Mouse (Mus musculus): ENCODE data around the gene Rsu1. TPM values are rescaled to one million over a fixed set of nuclear protein-coding genes. Genes with fewer than 3 reads are reported as not detected.
"Not testable (repeated sequence)": the region's sequence is repeated elsewhere in the genome, so short reads cannot be mapped to it uniquely, and the experiment has no call there.

Gene Rsu1
- polyA plus RNA-seq, 1 experiment from 2014 or later = 122 TPM

DNA sequence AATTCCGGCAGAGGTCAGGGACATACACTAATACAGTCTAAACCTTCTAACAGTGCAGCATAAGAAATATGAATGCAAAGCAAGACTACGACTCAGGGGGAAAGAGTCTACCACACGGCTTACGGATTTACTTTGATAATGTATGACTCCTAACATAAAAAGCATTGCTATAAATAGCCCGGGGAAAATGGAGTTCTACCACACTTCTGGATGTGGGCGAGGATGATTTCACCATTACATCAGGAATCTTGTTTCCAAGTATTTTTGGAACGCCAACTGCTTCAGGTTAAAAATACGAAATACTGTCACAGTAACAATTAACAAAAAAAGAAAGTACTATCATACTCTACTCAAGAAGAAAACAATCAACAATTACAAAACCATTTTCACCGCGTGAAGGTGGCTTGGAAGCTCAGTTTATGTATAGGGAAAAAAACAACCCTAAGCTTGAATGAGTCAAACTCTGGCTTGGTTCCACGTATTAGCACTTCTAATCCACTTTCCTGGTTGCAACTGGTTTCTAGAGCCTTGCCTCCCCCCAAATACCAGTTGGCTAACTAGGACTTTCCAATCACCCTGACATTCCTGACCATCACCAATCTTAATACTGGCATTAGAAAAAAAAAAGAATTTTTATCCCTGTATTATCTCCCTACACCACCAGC lies 82.3 kb downstream of the Rsu1 start:
- H3K4me1 ChIP-seq (replicated peaks; ENCODE audit: control insufficient read depth, insufficient read depth, low read length) = no peaks in the 10 kb centered on the region
- ATAC-seq (replicated peaks; ENCODE audit: low FRiP score, low TSS enrichment, low read depth) = no peak
- H3K4me3 ChIP-seq (ENCODE audit: low read depth, low read length) = no peak overlapping the region
- H3K4me2 ChIP-seq (ENCODE audit: low read length) = no peak overlapping the region
- no peak for DNase-seq (ENCODE audit: low spot score)
- no peaks in the 10 kb centered on the region for H3K36me3 ChIP-seq (ENCODE audit: control insufficient read depth, insufficient read depth, low read length)
- H3K27me3 ChIP-seq (replicated peaks; ENCODE audit: control insufficient read depth, insufficient read depth, low read length) = no peaks in the 10 kb centered on the region
- H3K9me3 ChIP-seq (ENCODE audit: control insufficient read depth, low read length) = no peaks in the 10 kb centered on the region
- WGBS = 89% methylated on average over 11 of the region's 11 CpGs
- no peak overlapping the region for H3K9ac ChIP-seq (ENCODE audit: low read length)
- H3K27ac ChIP-seq (ENCODE audit: low read depth) = no peak overlapping the region

DNA sequence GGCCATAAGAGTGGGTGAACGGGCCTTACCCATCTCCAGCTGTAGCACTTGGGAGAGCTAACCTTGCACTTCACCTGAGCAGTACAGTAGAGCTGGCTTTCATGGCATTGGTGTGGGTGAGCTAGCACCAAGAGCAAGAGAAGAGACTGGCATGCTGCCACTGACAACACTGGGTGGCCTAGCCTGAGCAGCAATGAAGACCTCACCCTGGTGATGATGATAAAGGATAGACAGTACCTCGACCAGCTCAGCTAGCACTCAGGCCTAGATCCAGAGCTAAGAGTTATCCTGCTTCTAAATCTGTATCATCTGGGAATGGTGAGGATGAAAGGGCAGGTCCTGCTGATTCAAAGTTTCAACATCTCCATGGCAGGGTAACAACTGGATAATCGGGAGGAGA lies 88.1 kb downstream of the Rsu1 start:
- no peak overlapping the region for H3K9ac ChIP-seq (ENCODE audit: low read length)
- no peak for ATAC-seq (replicated peaks; ENCODE audit: low FRiP score, low TSS enrichment, low read depth)
- H3K36me3 ChIP-seq (ENCODE audit: control insufficient read depth, insufficient read depth, low read length) = no peaks in the 10 kb centered on the region
- H3K27ac ChIP-seq (ENCODE audit: low read depth) = no peak overlapping the region
- H3K4me3 ChIP-seq (ENCODE audit: low read depth, low read length) = no peak overlapping the region
- H3K9me3 ChIP-seq (ENCODE audit: control insufficient read depth, low read length) = no peaks in the 10 kb centered on the region
- no peaks in the 10 kb centered on the region for H3K4me1 ChIP-seq (replicated peaks; ENCODE audit: control insufficient read depth, insufficient read depth, low read length)
- no peaks in the 10 kb centered on the region for H3K27me3 ChIP-seq (replicated peaks; ENCODE audit: control insufficient read depth, insufficient read depth, low read length)
- 90% methylated on average over 3 of the region's 3 CpGs for WGBS
- DNase-seq (ENCODE audit: low spot score) = no peak
- H3K4me2 ChIP-seq (ENCODE audit: low read length) = no peak overlapping the region

DNA sequence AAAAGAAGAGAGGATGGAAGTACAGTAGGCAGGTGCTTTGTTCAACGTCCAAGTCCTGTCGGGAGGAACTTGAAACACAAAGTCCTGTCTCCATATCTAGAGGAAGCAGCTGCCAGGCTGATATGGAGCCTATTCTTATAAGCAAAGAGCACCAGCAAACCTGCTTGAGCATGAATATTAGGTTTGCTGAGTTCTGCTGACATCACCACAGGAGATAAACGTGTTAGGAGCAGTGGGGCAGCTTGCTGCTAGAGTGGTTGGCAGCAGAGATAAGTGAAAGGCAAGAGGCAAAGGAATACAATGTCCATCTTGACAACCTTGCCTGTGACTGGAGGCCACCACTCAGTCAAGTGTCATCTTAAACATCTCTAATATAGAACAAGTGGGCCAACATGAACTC lies 89.3 kb downstream of the Rsu1 start:
- not testable (repeated sequence) for H3K9ac ChIP-seq (ENCODE audit: low read length); H3K27me3 ChIP-seq (replicated peaks; ENCODE audit: control insufficient read depth, insufficient read depth, low read length); H3K4me1 ChIP-seq (replicated peaks; ENCODE audit: control insufficient read depth, insufficient read depth, low read length); H3K27ac ChIP-seq (ENCODE audit: low read depth); H3K36me3 ChIP-seq (ENCODE audit: control insufficient read depth, insufficient read depth, low read length); H3K4me2 ChIP-seq (ENCODE audit: low read length); H3K9me3 ChIP-seq (ENCODE audit: control insufficient read depth, low read length); H3K4me3 ChIP-seq (ENCODE audit: low read depth, low read length); DNase-seq (ENCODE audit: low spot score)
- WGBS = no CpG with 5 or more reads among the region's 3 CpGs
- ATAC-seq (replicated peaks; ENCODE audit: low FRiP score, low TSS enrichment, low read depth) = 0 out of 2 replicates have a peak, but pooled peaks have one; percentile 27

DNA sequence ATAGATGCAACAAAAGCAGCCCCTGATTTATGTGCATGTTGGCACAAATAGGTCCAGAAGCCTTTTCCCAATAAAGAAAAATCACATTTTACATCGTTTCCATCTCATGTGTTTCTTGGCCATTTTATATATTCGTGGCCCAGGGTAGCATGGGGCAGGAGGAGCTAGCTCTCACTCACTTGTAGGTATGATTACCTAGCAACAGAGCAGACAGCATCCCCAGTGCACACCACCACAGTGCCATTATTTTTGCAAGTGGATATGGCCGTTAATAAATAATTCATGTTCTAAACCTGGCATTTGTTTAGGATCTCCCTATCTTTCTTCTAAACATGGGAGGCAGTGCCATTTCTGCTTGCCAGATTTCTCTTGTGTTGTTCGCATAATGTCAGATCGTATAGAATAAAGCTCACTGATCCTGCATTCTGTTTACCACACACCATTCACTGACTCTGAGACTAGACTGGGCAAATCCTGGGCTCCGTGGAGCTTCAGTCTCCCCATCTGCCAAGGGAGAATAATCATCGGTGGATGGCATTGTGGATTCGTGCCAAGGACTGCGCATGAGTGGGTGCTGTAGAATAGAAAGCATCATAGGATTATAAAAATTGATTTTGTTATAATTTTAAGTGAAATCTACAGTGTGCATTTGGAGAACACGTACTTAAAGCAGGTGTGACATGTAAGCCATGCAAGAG lies 93.4 kb downstream of the Rsu1 start:
- ATAC-seq (replicated peaks; ENCODE audit: low FRiP score, low TSS enrichment, low read depth) (no peak), DNase-seq (ENCODE audit: low spot score) (no peak)
- no peak overlapping the region for H3K9ac ChIP-seq (ENCODE audit: low read length)
- WGBS = 84% methylated on average over 10 of the region's 10 CpGs
- no peaks in the 10 kb centered on the region for H3K36me3 ChIP-seq (ENCODE audit: control insufficient read depth, insufficient read depth, low read length)
- no peaks in the 10 kb centered on the region for H3K4me1 ChIP-seq (replicated peaks; ENCODE audit: control insufficient read depth, insufficient read depth, low read length)
- H3K9me3 ChIP-seq (ENCODE audit: control insufficient read depth, low read length) = no peaks in the 10 kb centered on the region
- no peaks in the 10 kb centered on the region for H3K27me3 ChIP-seq (replicated peaks; ENCODE audit: control insufficient read depth, insufficient read depth, low read length)
- no peak overlapping the region for H3K27ac ChIP-seq (ENCODE audit: low read depth)
- no peak overlapping the region for H3K4me2 ChIP-seq (ENCODE audit: low read length)
- H3K4me3 ChIP-seq (ENCODE audit: low read depth, low read length) = no peak overlapping the region

DNA sequence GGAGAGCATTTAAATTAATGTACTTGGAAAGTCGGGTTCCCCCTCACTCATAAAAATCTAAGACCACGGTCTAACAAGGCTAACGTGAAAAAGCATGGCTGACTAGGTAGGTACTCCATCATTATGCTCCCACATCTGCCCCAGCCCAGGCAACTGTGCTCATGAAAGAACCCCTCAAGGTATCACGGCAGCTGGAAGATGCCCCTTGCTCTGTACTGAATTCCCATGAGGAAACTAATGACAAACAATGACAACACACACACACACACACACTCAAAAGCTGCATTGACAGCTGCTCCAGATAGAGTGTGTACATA lies 95.0 kb downstream of the Rsu1 start:
- WGBS = 73% methylated on average over 4 of the region's 4 CpGs
- H3K4me3 ChIP-seq (ENCODE audit: low read depth, low read length) = no peak overlapping the region
- H3K27me3 ChIP-seq (replicated peaks; ENCODE audit: control insufficient read depth, insufficient read depth, low read length) = no peaks in the 10 kb centered on the region
- no peak overlapping the region for H3K27ac ChIP-seq (ENCODE audit: low read depth)
- ATAC-seq (replicated peaks; ENCODE audit: low FRiP score, low TSS enrichment, low read depth) (no peak), DNase-seq (ENCODE audit: low spot score) (no peak)
- H3K36me3 ChIP-seq (ENCODE audit: control insufficient read depth, insufficient read depth, low read length) = no peaks in the 10 kb centered on the region
- H3K4me1 ChIP-seq (replicated peaks; ENCODE audit: control insufficient read depth, insufficient read depth, low read length) = no peaks in the 10 kb centered on the region
- no peak overlapping the region for H3K4me2 ChIP-seq (ENCODE audit: low read length)
- H3K9ac ChIP-seq (ENCODE audit: low read length) = no peak overlapping the region
- H3K9me3 ChIP-seq (ENCODE audit: control insufficient read depth, low read length) = no peaks in the 10 kb centered on the region

DNA sequence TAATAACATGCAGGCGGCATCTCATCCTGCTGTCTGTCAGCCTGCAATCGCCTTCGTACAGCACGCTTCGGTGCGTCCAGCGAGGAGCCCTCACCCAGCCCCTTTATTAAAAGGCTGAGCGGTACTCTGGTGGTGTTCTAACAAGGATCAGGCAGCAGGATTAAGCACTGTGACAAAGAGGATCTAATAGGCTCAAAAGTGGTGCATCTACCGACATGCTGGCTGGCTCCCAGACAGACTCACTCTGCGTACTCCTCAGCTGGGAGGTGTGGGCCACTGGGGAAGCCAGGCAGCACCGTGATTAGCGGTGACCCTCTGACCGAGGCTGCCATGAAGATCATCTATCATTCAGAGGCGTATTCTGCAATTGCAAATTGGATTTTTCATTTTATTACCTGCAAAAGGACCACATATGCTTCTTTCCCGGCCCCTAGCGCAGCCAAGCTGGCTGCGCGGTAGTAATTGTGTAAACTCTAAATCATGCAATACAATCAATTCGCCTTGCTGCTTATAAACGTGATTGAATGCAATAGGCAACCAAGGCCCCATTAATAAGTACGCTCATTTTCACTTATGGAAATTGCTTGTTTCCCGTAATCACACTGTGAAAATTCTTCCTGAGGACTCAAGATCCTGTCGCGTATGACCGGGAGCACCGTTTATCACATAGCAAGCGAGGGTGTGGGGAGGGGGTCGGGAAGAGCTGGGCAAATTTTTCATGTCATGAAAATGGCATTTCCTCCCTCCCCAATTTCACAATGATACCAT lies 95.5 kb downstream of the Rsu1 start:
- no peak overlapping the region for H3K4me2 ChIP-seq (ENCODE audit: low read length)
- WGBS = 68% methylated on average over 28 of the region's 28 CpGs
- no peak for ATAC-seq (replicated peaks; ENCODE audit: low FRiP score, low TSS enrichment, low read depth)

DNA sequence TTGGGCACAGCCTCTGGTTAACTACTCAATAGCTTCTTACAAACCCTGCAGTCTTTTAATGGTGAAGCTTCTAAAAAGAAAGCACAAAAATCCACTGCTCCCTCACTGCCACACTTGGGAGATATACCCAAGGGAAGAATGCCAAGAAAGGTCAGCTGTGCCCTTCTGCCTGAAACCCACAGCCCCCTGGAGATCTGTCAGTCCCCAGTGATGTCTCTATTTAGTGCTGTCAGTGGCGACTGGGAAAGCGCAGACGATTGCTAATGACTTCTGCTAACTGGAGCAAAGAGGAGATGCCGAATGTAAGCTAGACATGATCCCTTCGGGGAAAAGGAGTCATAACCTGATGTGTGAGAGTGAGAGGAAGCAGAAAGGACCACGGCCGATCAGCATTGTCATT lies 96.8 kb downstream of the Rsu1 start:
- DNase-seq (ENCODE audit: low spot score) = no peak
- Histone ChIP-seq H3K4me1 (replicated peaks; ENCODE audit: control insufficient read depth, insufficient read depth, low read length) (no peaks in the 10 kb centered on the region), H3K27ac (ENCODE audit: low read depth) (no peak overlapping the region), H3K4me2 (ENCODE audit: low read length) (no peak overlapping the region), H3K27me3 (replicated peaks; ENCODE audit: control insufficient read depth, insufficient read depth, low read length) (no peaks in the 10 kb centered on the region), H3K9ac (ENCODE audit: low read length) (no peak overlapping the region), H3K4me3 (ENCODE audit: low read depth, low read length) (no peak overlapping the region), H3K9me3 (ENCODE audit: control insufficient read depth, low read length) (no peaks in the 10 kb centered on the region), H3K36me3 (ENCODE audit: control insufficient read depth, insufficient read depth, low read length) (no peaks in the 10 kb centered on the region)
- 85% methylated on average over 7 of the region's 7 CpGs for WGBS
- no peak for ATAC-seq (replicated peaks; ENCODE audit: low FRiP score, low TSS enrichment, low read depth)

More for the DNA sequence above, 95.5 kb downstream of the Rsu1 start:
- DNase-seq (ENCODE audit: low spot score) = no peak
- H3K4me1 ChIP-seq (replicated peaks; ENCODE audit: control insufficient read depth, insufficient read depth, low read length) = no peaks in the 10 kb centered on the region
- no peak overlapping the region for H3K27ac ChIP-seq (ENCODE audit: low read depth)
- no peak overlapping the region for H3K4me3 ChIP-seq (ENCODE audit: low read depth, low read length)
- H3K9ac ChIP-seq (ENCODE audit: low read length) = no peak overlapping the region
- no peaks in the 10 kb centered on the region for H3K27me3 ChIP-seq (replicated peaks; ENCODE audit: control insufficient read depth, insufficient read depth, low read length)
- no peaks in the 10 kb centered on the region for H3K36me3 ChIP-seq (ENCODE audit: control insufficient read depth, insufficient read depth, low read length)
- H3K9me3 ChIP-seq (ENCODE audit: control insufficient read depth, low read length) = no peaks in the 10 kb centered on the region

DNA sequence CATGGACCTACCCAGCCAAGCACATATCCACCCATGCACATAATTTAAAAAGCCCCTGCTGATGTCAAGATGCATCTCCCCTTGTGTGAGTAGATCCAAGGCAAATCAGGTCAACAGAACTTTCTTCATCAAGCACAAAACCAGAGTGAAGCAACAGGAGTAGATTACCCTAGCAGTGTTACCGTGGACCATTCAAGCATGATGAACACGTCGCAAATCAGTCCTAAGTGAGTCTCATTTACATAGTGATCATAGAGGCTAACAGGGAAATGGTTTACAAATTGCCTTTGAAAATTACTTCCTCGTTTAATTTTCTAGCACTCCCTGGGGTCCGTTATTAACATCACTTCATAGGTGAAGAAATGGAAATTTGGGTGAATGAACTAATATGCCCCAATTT lies 100.6 kb downstream of the Rsu1 start:
- ATAC-seq (replicated peaks; ENCODE audit: low FRiP score, low TSS enrichment, low read depth) = no peak
- Histone ChIP-seq H3K4me2 (ENCODE audit: low read length) (no peak overlapping the region), H3K9me3 (ENCODE audit: control insufficient read depth, low read length) (no peaks in the 10 kb centered on the region), H3K9ac (ENCODE audit: low read length) (no peak overlapping the region), H3K4me3 (ENCODE audit: low read depth, low read length) (no peak overlapping the region), H3K36me3 (ENCODE audit: control insufficient read depth, insufficient read depth, low read length) (no peaks in the 10 kb centered on the region; the same call in 1 of the 2 replicates), H3K27ac (ENCODE audit: low read depth) (no peak overlapping the region), H3K27me3 (replicated peaks; ENCODE audit: control insufficient read depth, insufficient read depth, low read length) (no peaks in the 10 kb centered on the region), H3K4me1 (replicated peaks; ENCODE audit: control insufficient read depth, insufficient read depth, low read length) (no peaks in the 10 kb centered on the region)
- DNase-seq (ENCODE audit: low spot score) = no peak
- 92% methylated on average over 5 of the region's 5 CpGs for WGBS

All from intestine, embryonic 14.5 days (tissue).